Mouse (Mus musculus) testis, postnatal 10 days (tissue): ENCODE measurements around the gene Kbtbd13.
"Not testable (repeated sequence)": the region's sequence is repeated elsewhere in the genome, so short reads cannot be mapped to it uniquely, and the experiment has no call there.

ENCODE experiments used
- DNase-seq: peaks from one replicate; pipeline ENCODE4 v3.0.0; 2021; ENCODE audit warnings: low spot score

Gene Kbtbd13

DNA sequence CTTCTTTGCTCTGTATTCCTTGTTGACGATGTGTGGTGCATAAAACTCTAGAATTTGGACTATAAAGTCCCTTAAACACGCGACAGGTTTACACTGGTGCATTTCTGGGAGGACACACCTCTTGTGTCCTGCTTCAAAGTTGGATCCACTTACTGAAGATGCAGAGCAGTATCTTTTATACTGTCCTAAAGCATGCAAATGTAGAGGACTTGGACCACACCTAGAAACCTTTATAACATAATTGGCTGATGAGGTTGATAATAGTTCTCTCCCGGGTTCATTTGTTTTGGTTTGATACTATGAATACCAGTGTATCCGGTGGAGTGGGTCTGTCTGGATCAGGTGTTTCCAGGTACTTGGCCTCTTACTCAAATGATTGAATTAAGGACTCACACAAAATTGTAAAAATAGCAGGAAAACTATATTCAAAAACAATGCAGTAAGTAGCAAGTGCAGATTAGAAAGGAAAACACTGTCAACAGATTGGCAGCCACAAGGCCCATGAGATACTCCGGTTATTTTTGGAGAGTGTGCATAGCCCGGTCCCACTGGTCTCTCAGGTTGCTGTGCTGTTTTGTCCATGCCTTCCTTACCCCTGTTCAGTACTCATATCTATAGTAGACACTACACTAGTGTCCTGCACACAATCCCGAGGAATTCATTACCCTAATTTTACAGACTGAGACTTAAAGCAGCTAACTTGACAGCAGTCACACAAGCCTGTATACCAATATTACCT, 44.2 kb downstream of the Kbtbd13 start:
- no peak for DNase-seq

DNA sequence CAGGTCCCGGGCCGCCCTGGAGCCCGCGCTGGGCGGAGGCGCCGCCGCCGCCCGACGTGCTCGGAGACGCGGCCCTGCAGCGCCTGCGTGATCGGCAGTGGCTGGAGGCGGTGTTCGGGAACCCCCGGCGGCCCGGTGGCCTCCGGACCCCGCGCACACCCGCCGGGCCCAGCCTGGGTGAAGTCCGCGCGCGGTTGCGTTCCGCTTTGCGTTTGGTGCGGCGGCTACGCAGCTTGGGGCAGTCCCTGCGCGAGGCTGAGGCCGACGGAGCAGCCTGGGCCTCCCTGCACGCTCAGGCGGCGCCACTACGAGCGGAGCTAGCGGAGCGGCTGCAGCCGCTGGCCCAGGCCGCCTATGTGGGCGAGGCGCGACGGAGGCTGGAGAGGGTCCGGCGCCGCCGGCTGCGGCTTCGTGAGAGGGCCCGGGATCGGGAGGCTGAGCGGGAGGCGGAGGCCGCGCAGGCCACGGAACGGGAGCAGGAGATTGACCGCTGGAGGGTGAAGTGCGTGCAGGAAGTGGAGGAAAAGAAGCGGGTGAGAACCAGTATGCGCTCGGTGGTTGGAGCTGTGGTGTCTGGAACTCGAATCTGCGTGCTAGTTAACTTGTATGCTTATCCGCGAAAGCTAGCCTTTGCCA, 44.9 kb downstream of the Kbtbd13 start:
- DNase-seq: peak; percentile 74

DNA sequence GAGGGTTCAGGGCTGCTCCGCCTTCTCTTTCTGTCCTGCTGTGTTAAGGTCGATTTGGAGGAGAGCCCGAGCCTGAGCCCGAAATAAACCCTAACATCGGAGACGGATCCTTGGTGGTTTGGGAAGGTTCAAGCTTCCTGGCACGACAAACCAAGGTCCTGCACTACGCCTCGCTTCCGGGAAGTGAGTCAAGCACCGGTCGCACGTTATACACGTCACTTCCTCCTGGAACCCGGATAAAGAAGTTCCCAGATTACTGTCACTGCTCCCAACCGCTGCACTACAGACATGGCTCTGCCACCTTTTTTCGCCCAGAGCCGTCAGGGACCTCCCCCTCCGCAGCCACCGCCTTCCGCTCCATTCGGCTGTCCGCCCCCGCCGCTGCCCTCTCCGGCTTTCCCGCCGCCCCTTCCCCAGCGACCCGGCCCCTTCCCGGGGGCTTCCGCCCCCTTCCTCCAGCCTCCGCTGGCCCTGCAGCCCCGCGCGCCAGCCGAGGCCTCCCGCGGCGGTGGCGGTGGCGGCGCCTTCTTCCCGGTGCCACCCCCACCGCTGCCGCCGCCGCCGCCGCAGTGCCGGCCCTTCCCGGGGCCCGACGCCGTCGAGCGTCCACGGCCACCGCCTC, 45.5 kb downstream of the Kbtbd13 start, which contains the start of gene Pdcd7:
Gene Pdcd7, plus strand, starts transcription at position 251 of the 622 bp plus-strand sequence.
- peak; percentile 94 for DNase-seq

DNA sequence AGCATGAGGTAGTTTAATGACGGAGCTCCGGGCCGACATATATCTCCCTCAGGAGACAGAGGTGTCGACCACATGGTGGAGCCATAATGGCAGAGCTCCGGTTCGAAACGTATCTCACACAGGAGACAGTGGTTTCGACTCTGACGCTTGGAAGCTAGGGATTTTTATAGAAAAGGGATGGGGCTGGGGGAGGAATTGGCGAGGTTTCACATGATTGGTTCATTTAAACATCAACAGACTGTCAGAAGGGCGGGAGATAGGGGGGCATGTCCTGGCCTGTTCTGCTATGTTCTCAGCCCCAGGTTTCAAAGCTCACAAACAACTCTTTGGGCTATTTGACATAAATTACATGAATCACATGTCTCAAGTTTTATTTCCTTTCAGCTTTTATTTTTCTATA, 46.0 kb downstream of the Kbtbd13 start:
- DNase-seq: not testable (repeated sequence)

DNA sequence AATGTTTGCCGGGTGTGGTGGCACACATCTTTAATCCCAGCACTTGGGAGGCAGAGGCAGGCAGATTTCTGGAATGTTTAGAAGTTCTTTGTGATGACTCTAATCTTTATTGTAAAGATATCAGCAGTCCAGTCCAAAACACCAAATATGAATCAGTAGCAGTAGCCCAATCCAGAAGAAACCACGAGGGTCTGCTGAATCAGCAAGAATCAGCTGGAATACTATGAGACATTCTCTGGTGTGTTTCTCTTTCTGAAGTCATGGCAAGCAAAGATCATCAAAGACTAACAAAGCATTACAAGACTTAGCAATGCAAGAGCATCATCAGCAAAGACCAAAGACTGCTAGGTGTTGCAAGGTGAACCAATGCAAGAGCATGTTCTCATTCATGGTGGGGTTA, 51.0 kb downstream of the Kbtbd13 start:
- no peak for DNase-seq

DNA sequence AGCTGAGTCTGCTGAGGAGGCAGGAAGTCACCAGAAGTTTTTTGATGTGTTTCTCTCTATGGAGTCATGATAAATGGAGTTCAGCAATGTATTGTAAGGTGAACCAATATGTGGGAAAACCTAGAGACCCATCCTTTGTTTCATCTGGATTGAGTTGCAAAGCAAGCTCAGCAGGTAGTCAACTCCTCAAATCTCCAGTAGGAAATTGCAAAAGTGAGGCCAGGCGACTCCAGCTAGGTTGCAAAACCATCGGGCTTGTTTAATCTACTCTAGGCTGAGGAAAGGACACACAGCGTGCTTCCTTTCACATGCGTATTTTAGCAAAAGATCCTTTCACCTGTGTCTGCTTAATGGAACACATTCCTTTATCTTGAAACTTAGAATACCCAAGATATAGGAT, 52.3 kb downstream of the Kbtbd13 start:
- no peak for DNase-seq
